Mouse (Mus musculus): ENCODE measurements at regions not wholly inside any gene's neighbourhood (a gene's known extent, or its start where the extent isn't known, plus 50 kb on each side); places are given as distances from the start of the nearest gene placed in this dataset.
"Not testable (repeated sequence)": the region's sequence is repeated elsewhere in the genome, so short reads cannot be mapped to it uniquely, and the experiment has no call there.

- peak; percentile 77 to 88 for DNase-seq
These were observed 57.8 kb upstream of the Cry1 start for GRCm38 (mm10) chr10:85242701-85243100.

GRCm38 (mm10) chr10:85243556-85243955, 58.7 kb upstream of the Cry1 start:
- DNase-seq = peak; percentile 19 to 28

GRCm38 (mm10) chr10:85265746-85266145, 80.9 kb upstream of the Cry1 start:
- DNase-seq = no peak

GRCm38 (mm10) chr10:85266148-85266547, 81.3 kb upstream of the Cry1 start:
- DNase-seq = no peak

GRCm38 (mm10) chr10:85266796-85267195, 81.9 kb upstream of the Cry1 start:
- DNase-seq = no peak

- DNase-seq = peak; percentile 76 to 79
These were observed 85.3 kb upstream of the Cry1 start for GRCm38 (mm10) chr10:85270209-85270608.

- DNase-seq = peak; percentile 12 to 18
These were observed 91.9 kb upstream of the Cry1 start for GRCm38 (mm10) chr10:85276793-85277192.

- DNase-seq = no peak
These were observed 94.7 kb upstream of the Btbd11 start for GRCm38 (mm10) chr10:85291733-85292476.

GRCm38 (mm10) chr10:85292477-85292855, 94.1 kb upstream of the Btbd11 start:
- no peak for DNase-seq

- no peak for DNase-seq
These were observed 93.4 kb upstream of the Btbd11 start for GRCm38 (mm10) chr10:85293071-85293783.

- no peak for DNase-seq
These were observed 91.3 kb upstream of the Btbd11 start for GRCm38 (mm10) chr10:85295133-85295887.

GRCm38 (mm10) chr10:85311781-85312180, 74.8 kb upstream of the Btbd11 start:
- DNase-seq = no peak

- not testable (repeated sequence) for DNase-seq
These were observed 73.3 kb upstream of the Btbd11 start for GRCm38 (mm10) chr10:85313331-85313730.

- no peak for DNase-seq
These were observed 65.6 kb upstream of the Btbd11 start for GRCm38 (mm10) chr10:85320971-85321370.

- no peak for DNase-seq
These were observed 64.3 kb upstream of the Btbd11 start for GRCm38 (mm10) chr10:85322280-85322679.

- DNase-seq = peak in 1 of 2 experiments; percentile 4
These were observed 57.2 kb upstream of the Btbd11 start for GRCm38 (mm10) chr10:85329382-85329781.

- peak in 1 of 2 experiments; percentile 18 for DNase-seq
These were observed 55.5 kb upstream of the Btbd11 start for GRCm38 (mm10) chr10:85330938-85331691.
